Mouse (Mus musculus) stomach, postnatal 0 days (tissue): ENCODE data around the gene Snx9. TPM values are rescaled to one million over a fixed set of nuclear protein-coding genes. Genes with fewer than 3 reads are reported as not detected.

Experiments used
- ATAC-seq: fragments of 200-750 bp; cut with Nextera tagmentation; 2 replicates; pipeline ENCODE4 v1.8.0; 2017; ENCODE audit not compliant: low FRiP score, low TSS enrichment
- DNase-seq: peaks from one replicate; pipeline ENCODE4 v3.0.0-alpha.2; 2016; ENCODE audit warnings: low spot score
- H3K27ac ChIP-seq: fragments of 300-500 bp; sonication (generic); replicated peaks from 2 replicates; pipeline ENCODE4 v1.5.1; 2014; ENCODE audit warnings: mild to moderate bottlenecking, control low read depth
- H3K27me3 ChIP-seq: fragments of 300-500 bp; sonication (generic); 2 replicates; pipeline ENCODE4 v1.6.1; 2014; ENCODE audit warnings: low read length; ENCODE audit not compliant: control insufficient read depth, insufficient read depth
- H3K36me3 ChIP-seq: fragments of 300-500 bp; sonication (generic); 2 replicates; pipeline ENCODE4 v1.6.1; 2014; ENCODE audit warnings: low read length, mixed read lengths; ENCODE audit not compliant: control insufficient read depth, insufficient read depth
- H3K4me1 ChIP-seq: fragments of 300-500 bp; sonication (generic); replicated peaks from 2 replicates; pipeline ENCODE4 v1.6.1; 2014; ENCODE audit warnings: antibody characterized with exemption; ENCODE audit not compliant: control insufficient read depth, insufficient read depth
- H3K4me2 ChIP-seq: fragments of 300-500 bp; sonication (generic); replicated peaks from 2 replicates; pipeline ENCODE4 v1.6.1; 2014; ENCODE audit warnings: low read depth, mild to moderate bottlenecking, control low read depth, moderate library complexity
- H3K4me3 ChIP-seq: fragments of 300-500 bp; sonication (generic); 2 replicates; pipeline ENCODE4 v1.5.1; 2014; ENCODE audit warnings: low read depth, low read length, control low read depth
- H3K9ac ChIP-seq: fragments of 300-500 bp; sonication (generic); 2 replicates; pipeline ENCODE4 v1.6.1; 2014; ENCODE audit warnings: mild to moderate bottlenecking, low read length, control low read depth, mixed read lengths
- H3K9me3 ChIP-seq: fragments of 300-500 bp; sonication (generic); 2 replicates; pipeline ENCODE4 v1.6.1; 2016; ENCODE audit warnings: low read length; ENCODE audit not compliant: control insufficient read depth
- CTCF ChIP-seq: IDR thresholded peaks from 2 replicates; pipeline ENCODE4 v1.5.1; 2016; ENCODE audit warnings: antibody characterized with exemption, low read depth, mild to moderate bottlenecking, moderate library complexity
- EP300 ChIP-seq: optimal IDR thresholded peaks from 2 replicates; pipeline ENCODE3; 2016; ENCODE audit warnings: antibody characterized with exemption
- WGBS: fragments of 180-500 bp; shearing (Covaris S2); extraction: QIAGEN DNeasy Blood & Tissue Kit; methylation state at CpG from one replicate; pipeline ENCODE4 v1.1.7; 2014; 5-methylcytosine and 5-hydroxymethylcytosine counted together
- polyA plus RNA-seq: library from polyadenylated mRNA; unstranded; fragments of >200 nt; fragmentation: Nextera tagmentation; extraction: Ambion mirVana; gene quantifications from 2 replicates; pipeline ENCODE4 v1.2.1, GENCODE M21; 2015

Snx9 gene
- polyA plus RNA-seq, 1 experiment from 2014 or later: 34.8 TPM

DNA sequence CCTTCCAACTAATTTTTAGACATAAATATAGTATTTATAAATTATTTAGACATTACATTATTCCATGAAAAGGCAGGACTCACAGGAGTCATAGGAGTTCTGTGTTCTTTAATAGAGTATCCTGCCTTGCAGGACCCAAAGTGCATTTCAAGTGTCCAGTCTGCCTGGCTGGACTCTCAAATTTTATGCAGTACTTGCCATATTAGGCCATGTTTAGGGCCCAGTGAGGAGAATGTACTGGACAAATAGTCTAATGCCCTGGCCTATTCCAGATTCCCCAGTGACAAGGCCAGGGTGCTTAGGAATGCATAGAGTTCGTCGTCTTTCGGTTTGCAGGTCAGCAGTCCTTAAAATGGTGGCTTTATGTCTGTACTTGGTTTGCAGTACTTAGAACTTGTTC lies 8.9 kb downstream of the Snx9 start:
- no peaks in the 10 kb centered on the region for H3K27me3 ChIP-seq
- no peak overlapping the region for H3K9ac ChIP-seq
- TF ChIP-seq CTCF (no peak), EP300 (no peak)
- no peaks in the 10 kb centered on the region for H3K9me3 ChIP-seq
- H3K4me3 ChIP-seq: no peak overlapping the region
- H3K4me2 ChIP-seq: no peak overlapping the region
- ATAC-seq (no peak), DNase-seq (no peak)
- peaks cover 2% of the 10 kb centered on the region; the same call in 1 of the 2 replicates for H3K36me3 ChIP-seq
- WGBS: 89% methylated on average over 3 of the region's 3 CpGs
- H3K27ac ChIP-seq: no peak overlapping the region
- peaks cover 6% of the 10 kb centered on the region for H3K4me1 ChIP-seq

DNA sequence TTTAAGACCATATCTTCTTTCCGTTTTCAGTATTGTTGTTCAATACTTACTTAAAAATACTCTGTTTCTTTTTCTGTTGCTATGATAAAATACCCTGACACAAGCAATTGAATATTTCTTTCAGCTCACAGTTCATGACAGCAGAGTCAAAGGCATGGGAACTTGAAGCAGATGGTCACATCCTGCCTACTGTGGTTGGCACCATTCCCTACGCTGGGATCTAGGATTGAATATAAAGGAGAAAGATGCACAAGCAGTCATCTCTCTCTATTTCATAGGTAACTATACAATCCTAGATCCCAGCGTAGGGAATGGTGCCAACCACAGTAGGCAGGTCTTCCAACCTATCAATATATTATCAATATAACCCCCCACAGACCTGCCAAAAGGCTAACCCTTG lies 9.3 kb downstream of the Snx9 start:
- Histone ChIP-seq H3K9ac (no peak overlapping the region), H3K36me3 (peaks cover 2% of the 10 kb centered on the region; the same call in 1 of the 2 replicates), H3K9me3 (no peaks in the 10 kb centered on the region), H3K4me1 (peaks cover 4% of the 10 kb centered on the region), H3K27me3 (no peaks in the 10 kb centered on the region), H3K4me3 (no peak overlapping the region), H3K4me2 (no peak overlapping the region), H3K27ac (no peak overlapping the region)
- DNase-seq (no peak), ATAC-seq (no peak)
- TF ChIP-seq EP300 (no peak), CTCF (no peak)
- WGBS: 96% methylated on average over 3 of the region's 3 CpGs

DNA sequence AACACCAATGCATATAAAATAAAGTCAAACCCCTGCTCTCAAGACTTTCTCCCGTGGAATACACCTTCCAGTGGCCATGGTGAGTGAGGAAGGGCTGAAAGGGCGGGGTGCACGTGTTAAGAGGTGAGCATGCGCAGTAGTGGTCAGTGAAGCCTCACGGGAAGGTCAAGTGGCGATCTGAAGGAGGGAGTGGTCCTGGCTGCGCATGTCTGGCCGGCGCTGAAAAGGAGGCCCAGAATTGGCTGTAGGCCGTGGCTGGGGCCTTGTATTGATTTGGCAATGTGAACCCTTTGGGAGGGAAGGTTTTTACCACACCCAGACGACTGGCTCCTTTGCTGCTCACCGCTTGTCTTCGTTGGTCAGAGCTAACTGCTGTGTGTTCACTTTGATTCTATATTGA lies 12.8 kb downstream of the Snx9 start:
- ATAC-seq: no peak
- WGBS: 90% methylated on average over 13 of the region's 13 CpGs
- no peak for DNase-seq
- Histone ChIP-seq H3K4me3 (no peak overlapping the region), H3K9me3 (no peaks in the 10 kb centered on the region), H3K27me3 (no peaks in the 10 kb centered on the region), H3K4me2 (no peak overlapping the region), H3K27ac (no peak overlapping the region), H3K4me1 (no peaks in the 10 kb centered on the region; the same call in 1 of the 2 replicates), H3K36me3 (peaks cover 2% of the 10 kb centered on the region; the same call in 1 of the 2 replicates), H3K9ac (no peak overlapping the region)
- TF ChIP-seq EP300: no peak
- no peak for TF ChIP-seq CTCF

DNA sequence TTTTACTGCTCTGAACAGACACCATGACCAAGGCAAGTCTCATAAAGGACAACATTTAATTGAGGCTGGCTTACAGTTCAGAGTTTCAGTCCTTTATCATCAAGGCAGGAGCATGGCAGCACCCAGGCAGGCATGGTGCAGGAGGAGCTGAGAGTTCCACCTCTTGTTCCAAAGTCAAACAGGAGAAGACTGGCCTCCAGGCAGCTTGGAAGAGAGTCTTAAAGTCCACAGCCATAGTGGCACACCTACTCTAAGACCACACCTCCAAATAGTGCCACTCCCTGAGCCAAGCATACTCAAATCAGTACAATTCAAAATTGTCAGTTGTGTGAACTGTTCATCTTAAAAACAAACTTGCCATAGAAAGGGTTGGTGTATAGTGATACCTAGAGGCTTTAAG lies 14.4 kb downstream of the Snx9 start:
- no peaks in the 10 kb centered on the region for H3K27me3 ChIP-seq
- TF ChIP-seq CTCF (no peak), EP300 (no peak)
- no peak for DNase-seq
- H3K36me3 ChIP-seq: peaks cover 2% of the 10 kb centered on the region; the same call in 1 of the 2 replicates
- no peaks in the 10 kb centered on the region for H3K9me3 ChIP-seq
- H3K27ac ChIP-seq: no peak overlapping the region
- H3K9ac ChIP-seq: no peak overlapping the region
- no peaks in the 10 kb centered on the region for H3K4me1 ChIP-seq
- H3K4me3 ChIP-seq: no peak overlapping the region
- no peak overlapping the region for H3K4me2 ChIP-seq
- ATAC-seq: peak; percentile 58; the same call in 1 of the 2 replicates

DNA sequence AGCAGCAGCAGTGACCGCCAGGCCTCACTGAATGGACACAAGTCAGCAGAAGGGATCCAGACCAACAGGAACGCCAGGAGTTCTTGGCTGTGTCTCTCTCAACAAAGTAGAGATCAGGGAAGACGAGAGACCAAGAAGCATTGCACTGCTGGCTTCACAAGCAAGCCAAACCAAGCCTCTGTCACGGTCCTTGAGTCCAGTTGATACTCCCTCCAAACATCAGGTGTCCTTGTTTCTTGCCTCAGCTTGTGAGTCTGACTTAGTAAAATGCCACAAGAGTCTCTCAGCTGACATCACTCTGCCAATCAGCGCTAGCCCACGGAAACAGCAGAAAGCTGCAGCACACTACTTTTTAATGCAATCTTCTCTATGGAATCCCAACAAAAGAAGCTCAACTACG lies 15.3 kb downstream of the Snx9 start:
- H3K4me2 ChIP-seq: no peak overlapping the region
- 90% methylated on average over 7 of the region's 7 CpGs for whole genome bisulfite sequencing
- DNase-seq: no peak
- TF ChIP-seq EP300 (no peak), CTCF (no peak)
- H3K9me3 ChIP-seq: no peaks in the 10 kb centered on the region
- peaks cover 2% of the 10 kb centered on the region; the same call in 1 of the 2 replicates for H3K36me3 ChIP-seq
- no peaks in the 10 kb centered on the region for H3K4me1 ChIP-seq
- no peak overlapping the region for H3K4me3 ChIP-seq
- H3K27me3 ChIP-seq: no peaks in the 10 kb centered on the region
- H3K9ac ChIP-seq: no peak overlapping the region
- ATAC-seq: no peak
- no peak overlapping the region for H3K27ac ChIP-seq

DNA sequence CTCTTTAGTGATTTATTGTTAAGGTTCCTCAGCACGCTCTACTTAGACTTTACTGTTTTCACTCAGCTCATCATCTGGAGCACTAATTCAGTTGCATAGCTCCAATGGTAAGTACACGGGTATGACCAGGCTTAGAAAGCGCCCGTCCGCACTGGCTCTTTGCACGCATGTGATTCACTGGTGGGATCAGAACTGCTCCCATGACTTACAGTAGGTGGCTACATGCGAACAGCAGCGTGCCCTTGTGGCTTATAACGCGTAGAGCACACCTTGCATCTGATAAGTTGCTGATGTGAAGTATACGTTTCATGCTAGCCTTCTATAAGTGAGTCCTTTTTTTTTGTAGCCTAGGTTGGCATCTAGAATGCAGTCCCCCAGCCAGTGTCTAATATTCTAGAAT lies 16.1 kb downstream of the Snx9 start:
- no peak overlapping the region for H3K9ac ChIP-seq
- WGBS: 92% methylated on average over 11 of the region's 11 CpGs
- no peaks in the 10 kb centered on the region for H3K9me3 ChIP-seq
- H3K27ac ChIP-seq: no peak overlapping the region
- H3K27me3 ChIP-seq: no peaks in the 10 kb centered on the region
- TF ChIP-seq CTCF (no peak), EP300 (no peak)
- no peak overlapping the region for H3K4me3 ChIP-seq
- peaks cover 2% of the 10 kb centered on the region; the same call in 1 of the 2 replicates for H3K36me3 ChIP-seq
- no peak for ATAC-seq
- no peak overlapping the region for H3K4me2 ChIP-seq
- no peak for DNase-seq
- H3K4me1 ChIP-seq: no peaks in the 10 kb centered on the region
